Mouse (Mus musculus) left cerebral cortex, postnatal 4 days (tissue): Measurements from ENCODE around the gene Obp1a. TPM values are rescaled to one million over a fixed set of nuclear protein-coding genes. Genes with fewer than 3 reads are reported as not detected.

ENCODE experiments used
- DNase-seq: peaks from one replicate; pipeline ENCODE4 v3.0.0-alpha.2; 2022
- intact Hi-C: fragments of 180-260 bp; cut with DNase I; formaldehyde crosslinking; loops from one replicate; pipeline ENCODE4 v1.15.1; 2025
- total RNA-seq, 2 experiments: library from RNA; stranded (reverse); gene quantifications; 2 replicates each; pipeline ENCODE4 v1.2.3; 2021

Gene Obp1a
- total RNA-seq: not detected

DNA sequence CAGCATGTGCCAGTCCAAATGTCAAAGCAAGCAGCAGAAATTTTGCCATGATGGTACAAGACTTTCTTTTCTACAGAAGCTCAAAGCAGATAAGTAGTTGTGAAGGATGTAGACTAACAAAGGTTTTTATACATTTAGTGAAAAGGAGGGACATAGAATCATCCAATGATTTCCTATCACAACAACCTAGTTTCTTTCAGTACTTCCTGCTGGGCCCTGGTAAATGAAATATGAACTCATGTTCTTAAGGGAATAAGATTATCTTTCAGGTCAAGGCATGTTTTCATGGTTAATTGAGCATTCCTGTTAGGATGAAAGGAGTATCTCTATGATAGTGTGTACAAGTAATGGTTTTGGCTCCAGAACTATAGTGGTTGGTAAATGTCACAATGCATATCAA is at the start of gene Obp1a:
TSS of gene Obp1a (minus strand) at position 101 of the 400 bp plus-strand sequence.
- intact Hi-C loops: no loop called here
- DNase-seq: no peak

DNA sequence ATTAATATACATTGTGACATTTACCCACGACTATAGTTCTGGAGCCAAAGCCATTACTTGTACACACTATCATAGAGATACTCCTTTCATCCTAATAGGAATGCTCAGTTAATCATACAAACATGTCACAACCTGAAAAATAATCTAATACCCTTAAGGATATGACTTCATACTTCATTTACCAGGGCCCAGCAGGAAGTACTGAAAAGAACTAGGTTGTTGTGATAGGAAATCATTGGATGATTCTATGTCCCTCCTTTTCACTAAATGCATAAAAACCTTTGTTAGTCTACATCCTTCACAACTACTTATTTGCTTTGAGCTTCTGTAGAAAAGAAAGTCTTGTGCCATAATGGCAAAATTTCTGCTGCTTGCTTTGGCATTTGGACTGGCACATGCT is 34.0 kb upstream of the Obp1a start, which contains the start of gene Gm5938:
TSS of gene Gm5938 (plus strand) at position 301 of the 400 bp plus-strand sequence.
- intact Hi-C loops: no loop called here
- no peak for DNase-seq

Other genes with a start within 250 kb of the Obp1a start
- gene Pbsn, start 237.8 kb downstream of the Obp1a start, total RNA-seq: not detected
- not detected for gene Gm14744, start 226.6 kb downstream of the Obp1a start, total RNA-seq
- not detected for gene 5430402E10Rik, start 166.3 kb downstream of the Obp1a start, total RNA-seq
- not detected for gene Gm5938, start 34.1 kb upstream of the Obp1a start, total RNA-seq
- not detected for gene Obp1b, start 95.4 kb upstream of the Obp1a start, total RNA-seq
- not detected for gene Gm14743, start 154.5 kb upstream of the Obp1a start, total RNA-seq